Mouse (Mus musculus): ENCODE measurements at regions not wholly inside any gene's neighbourhood (a gene's known extent, or its start where the extent isn't known, plus 50 kb on each side); places are given as distances from the start of the nearest gene placed in this dataset.
"Not testable (repeated sequence)": the region's sequence is repeated elsewhere in the genome, so short reads cannot be mapped to it uniquely, and the experiment has no call there.

GRCm38 (mm10) chr17:84844950-84845349 is 54.4 kb upstream of the Lrpprc start:
- intact Hi-C loops (cut with DNase I), result no loop called here
- no peak overlapping the region for H3K4me3 ChIP-seq
- no peak for TF ChIP-seq CTCF (IDR thresholded peaks at IDR 0.05)
- H3K27ac ChIP-seq, result no peak overlapping the region
- DNase-seq (ENCODE audit: extremely low spot score in 1 of 2, low spot score in 2 of 2), result no peak

DNA sequence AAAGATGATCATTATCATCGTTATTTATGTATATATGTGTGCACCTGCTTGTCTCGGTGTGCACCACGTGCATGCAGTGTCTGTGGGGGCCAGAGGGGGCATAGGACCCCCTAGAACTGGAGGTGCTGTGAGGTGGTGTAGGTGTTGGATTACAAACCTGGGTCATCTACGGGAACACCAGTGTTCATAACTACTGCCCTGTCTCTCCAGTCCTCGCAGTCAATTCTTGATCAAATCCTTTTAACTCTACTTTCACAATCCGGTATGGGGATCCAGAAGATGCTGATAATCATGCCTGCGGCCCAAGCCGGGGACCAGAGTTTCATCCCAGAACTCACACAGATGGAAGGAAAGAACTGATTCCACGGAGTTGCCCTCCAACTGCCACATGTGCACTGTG is 55.6 kb upstream of the Lrpprc start:
- H3K4me3 ChIP-seq, result no peak overlapping the region
- DNase-seq (ENCODE audit: extremely low spot score in 1 of 2, low spot score in 2 of 2), result no peak
- TF ChIP-seq CTCF (IDR thresholded peaks at IDR 0.05), result no peak
- no peak overlapping the region for H3K27ac ChIP-seq
- intact Hi-C loops (cut with DNase I), result no loop called here

DNA sequence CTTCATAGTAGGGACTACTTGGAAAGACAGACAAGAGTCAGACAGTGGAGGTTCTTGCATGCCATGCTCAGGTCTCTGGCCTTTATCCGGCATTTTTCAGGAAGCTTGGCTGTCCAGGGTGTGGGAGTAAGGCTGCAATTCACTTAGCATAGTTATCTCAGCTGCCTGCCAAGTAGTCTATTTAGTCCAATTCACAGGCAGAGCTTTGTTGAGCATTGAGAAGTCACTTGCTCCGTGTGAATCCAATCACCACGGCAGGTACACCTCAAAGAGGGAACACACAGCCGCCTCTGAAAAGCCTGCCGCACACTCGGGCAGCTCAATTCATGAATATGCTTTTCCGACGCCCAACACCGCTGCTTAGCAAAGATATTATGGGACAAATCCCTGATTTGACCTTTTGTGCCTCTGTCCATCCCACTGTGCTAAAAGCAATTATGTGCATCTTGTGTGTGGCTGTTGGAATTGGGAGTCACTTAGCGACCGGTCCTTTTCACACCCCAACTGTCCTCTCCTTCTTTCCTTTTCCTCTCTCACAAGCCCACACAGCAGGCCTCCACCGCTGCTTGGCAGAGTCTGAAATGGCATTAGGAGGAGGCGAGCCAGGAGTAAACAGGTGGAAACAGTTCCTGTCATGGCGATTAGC is 57.9 kb upstream of the Lrpprc start:
- Histone ChIP-seq H3K27ac (no peak overlapping the region), H3K4me3 (no peak overlapping the region)
- intact Hi-C loops (cut with DNase I), result no loop called here
- DNase-seq (ENCODE audit: extremely low spot score in 1 of 2, low spot score in 2 of 2), result no peak
- no peak for TF ChIP-seq CTCF (IDR thresholded peaks at IDR 0.05)

DNA sequence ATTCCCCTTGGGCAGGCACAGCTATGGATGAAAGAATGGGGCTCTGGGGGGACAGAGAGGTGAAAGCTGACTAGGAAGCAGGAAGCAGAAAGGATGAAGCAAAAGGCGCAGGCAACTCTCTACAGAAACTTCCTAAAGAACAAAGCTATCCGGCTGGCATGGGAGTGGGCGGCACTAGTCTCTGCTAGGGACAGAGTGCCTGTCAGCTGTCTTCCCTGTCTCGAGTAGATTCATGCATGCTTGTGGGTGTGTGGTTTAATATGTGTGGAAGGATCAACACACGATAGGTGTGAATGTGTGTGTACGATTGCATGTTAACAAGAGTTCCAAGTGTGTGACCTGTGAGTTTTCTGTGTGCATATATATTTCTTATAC is 58.4 kb upstream of the Lrpprc start:
- DNase-seq (ENCODE audit: extremely low spot score in 1 of 2, low spot score in 2 of 2), result no peak
- intact Hi-C loops (cut with DNase I), result no loop called here
- H3K27ac ChIP-seq, result no peak overlapping the region
- no peak for TF ChIP-seq CTCF (IDR thresholded peaks at IDR 0.05)
- H3K4me3 ChIP-seq, result no peak overlapping the region

DNA sequence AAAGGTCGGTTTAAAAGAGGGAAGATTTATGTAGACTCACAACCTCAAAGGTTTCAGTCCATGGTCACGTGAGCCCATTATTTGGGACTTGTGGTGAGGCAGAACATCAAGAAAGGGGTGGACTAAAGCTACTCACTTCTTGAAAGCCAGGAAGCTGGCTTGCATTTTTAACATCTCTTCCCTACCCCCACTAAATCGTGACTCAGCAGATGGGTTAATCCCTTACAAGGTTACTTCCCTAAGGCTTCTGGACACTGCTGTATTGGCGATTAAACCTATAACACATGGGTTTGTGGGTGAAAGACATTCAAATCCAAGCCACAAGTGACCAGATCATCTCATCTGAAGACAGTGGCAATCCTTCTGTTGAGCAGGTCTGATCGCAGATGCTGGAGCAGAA is 59.9 kb upstream of the Lrpprc start:
- H3K4me3 ChIP-seq, result no peak overlapping the region
- intact Hi-C loops (cut with DNase I), result no loop called here
- no peak for TF ChIP-seq CTCF (IDR thresholded peaks at IDR 0.05)
- no peak for DNase-seq (ENCODE audit: extremely low spot score in 1 of 2, low spot score in 2 of 2)
- no peak overlapping the region for H3K27ac ChIP-seq

- Histone ChIP-seq H3K27ac (no peak overlapping the region), H3K4me3 (no peak overlapping the region)
- intact Hi-C loops (cut with DNase I), result no loop called here
- no peak for DNase-seq (ENCODE audit: extremely low spot score in 1 of 2, low spot score in 2 of 2)
- TF ChIP-seq CTCF (IDR thresholded peaks at IDR 0.05), result no peak
Measured at GRCm38 (mm10) chr17:84850893-84851292, 60.3 kb upstream of the Lrpprc start.

- intact Hi-C loops (cut with DNase I), result no loop called here
- no peak overlapping the region for H3K4me3 ChIP-seq
- no peak for TF ChIP-seq CTCF (IDR thresholded peaks at IDR 0.05)
- DNase-seq (ENCODE audit: extremely low spot score in 1 of 2, low spot score in 2 of 2), result no peak
- H3K27ac ChIP-seq, result no peak overlapping the region
Measured at GRCm38 (mm10) chr17:84856971-84857370, 66.4 kb upstream of the Lrpprc start.

DNA sequence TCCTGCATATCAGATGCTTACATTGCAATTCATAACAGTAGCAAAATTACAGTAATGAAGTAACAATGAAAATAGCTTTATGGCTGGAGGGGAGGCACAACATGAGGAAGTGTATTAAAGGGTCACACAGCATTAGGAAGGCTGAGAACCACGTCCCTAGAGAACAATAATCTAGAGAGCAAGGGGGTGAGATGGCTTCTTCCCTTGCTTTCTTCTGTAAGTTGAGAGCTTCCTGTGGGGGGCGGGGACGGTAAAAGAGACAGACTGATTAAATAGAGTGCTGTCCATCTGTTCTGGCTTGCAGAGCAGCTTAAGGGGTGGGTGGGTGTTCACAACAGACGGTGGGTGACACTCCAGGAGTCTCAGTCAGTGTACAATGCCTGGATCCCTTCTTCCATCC is 68.2 kb upstream of the Lrpprc start:
- H3K27ac ChIP-seq, result no peak overlapping the region
- intact Hi-C loops (cut with DNase I), result no loop called here
- no peak for DNase-seq (ENCODE audit: extremely low spot score in 1 of 2, low spot score in 2 of 2)
- TF ChIP-seq CTCF (IDR thresholded peaks at IDR 0.05), result no peak
- H3K4me3 ChIP-seq, result no peak overlapping the region

DNA sequence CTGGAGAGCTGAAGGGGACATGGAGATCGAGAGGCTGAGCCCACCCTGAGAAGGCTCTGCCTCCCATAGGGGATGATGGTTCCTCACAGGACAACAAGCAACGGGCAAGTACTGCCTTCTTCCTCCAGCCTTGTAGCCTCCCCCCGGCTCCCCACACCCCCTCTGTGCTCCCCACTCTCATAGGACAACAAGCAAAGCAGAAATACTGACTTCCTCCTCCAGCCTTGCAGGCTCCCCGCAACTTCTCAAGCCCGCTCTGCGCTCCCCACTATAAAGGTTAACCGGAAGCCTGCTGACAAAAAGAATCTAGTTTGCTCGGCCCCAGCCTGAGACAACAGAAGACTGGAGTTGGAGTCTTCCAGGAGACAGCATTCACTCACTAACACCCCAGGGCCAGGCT is 69.3 kb upstream of the Lrpprc start:
- intact Hi-C loops (cut with DNase I), result no loop called here
- Histone ChIP-seq H3K27ac (no peak overlapping the region), H3K4me3 (no peak overlapping the region)
- no peak for DNase-seq (ENCODE audit: extremely low spot score in 1 of 2, low spot score in 2 of 2)
- no peak for TF ChIP-seq CTCF (IDR thresholded peaks at IDR 0.05)

DNA sequence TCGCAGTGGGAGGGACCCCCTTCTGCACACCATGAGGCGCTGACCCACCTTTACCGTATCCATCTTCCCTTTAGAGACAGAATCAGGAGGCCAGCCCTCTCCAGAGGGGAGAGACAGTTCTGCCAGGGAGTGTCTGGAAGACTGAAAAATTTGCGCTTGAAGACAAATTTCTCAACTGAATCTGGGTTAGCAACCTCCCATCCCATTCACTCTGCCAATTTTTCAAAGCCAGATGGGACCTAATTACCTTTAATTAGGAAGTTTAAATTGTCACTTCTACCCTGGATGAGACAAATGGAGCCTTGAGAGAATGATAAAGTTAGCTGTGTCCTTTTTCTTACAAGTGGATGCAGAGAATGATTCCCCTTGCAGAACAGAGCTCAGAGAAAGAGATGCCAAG is 70.2 kb upstream of the Lrpprc start:
- H3K27ac ChIP-seq, result no peak overlapping the region
- DNase-seq (ENCODE audit: extremely low spot score in 1 of 2, low spot score in 2 of 2), result no peak
- intact Hi-C loops (cut with DNase I), result no loop called here
- no peak for TF ChIP-seq CTCF (IDR thresholded peaks at IDR 0.05)
- no peak overlapping the region for H3K4me3 ChIP-seq

DNA sequence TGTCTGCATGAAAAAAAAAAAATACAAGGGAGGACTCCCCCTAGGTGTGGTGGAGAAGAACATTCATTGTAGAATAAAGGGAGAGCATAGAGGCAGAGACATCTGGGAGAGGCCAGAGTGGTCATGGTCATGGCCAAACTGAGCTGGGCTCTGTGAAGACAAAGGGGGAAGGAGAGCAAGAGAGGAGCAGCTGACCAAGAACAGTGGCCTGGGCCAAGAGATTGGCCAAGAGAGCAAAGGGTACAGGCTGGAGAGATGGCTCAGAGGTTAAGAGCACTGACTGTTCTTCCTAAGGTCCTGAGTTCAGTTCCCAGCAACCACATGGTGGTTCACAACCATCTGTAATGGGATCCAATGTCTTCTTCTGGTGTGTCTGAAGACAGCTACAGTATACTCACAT is 73.6 kb upstream of the Lrpprc start:
- intact Hi-C loops (cut with DNase I); H3K4me3 ChIP-seq; DNase-seq (ENCODE audit: extremely low spot score in 1 of 2, low spot score in 2 of 2); H3K27ac ChIP-seq: not testable (repeated sequence)

DNA sequence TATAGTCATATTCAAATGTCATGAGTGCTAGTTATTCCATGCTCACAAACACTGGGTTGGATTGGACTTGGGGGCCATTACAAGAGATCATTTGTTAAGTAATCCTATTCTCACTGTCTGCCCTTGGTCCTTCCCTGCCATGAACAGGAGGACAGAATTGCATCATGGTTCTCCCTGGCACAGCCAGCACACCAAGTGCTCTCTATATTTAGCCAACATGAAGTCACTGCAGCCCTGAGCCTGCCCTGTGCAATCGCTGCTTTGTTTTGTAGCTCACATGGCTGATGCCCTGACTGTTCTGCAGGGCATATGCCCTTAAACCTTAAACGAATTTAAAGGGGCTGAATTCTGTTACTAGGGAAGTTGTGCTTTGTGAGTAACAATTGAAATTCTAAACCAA is 74.6 kb upstream of the Lrpprc start:
- intact Hi-C loops (cut with DNase I), result no loop called here
- Histone ChIP-seq H3K4me3 (no peak overlapping the region), H3K27ac (peak overlapping the region; percentile 61)
- TF ChIP-seq CTCF (IDR thresholded peaks at IDR 0.05), result no peak
- DNase-seq (ENCODE audit: extremely low spot score in 1 of 2, low spot score in 2 of 2), result no peak

GRCm38 (mm10) chr17:84865566-84865965 is 75.0 kb upstream of the Lrpprc start:
- no peak for TF ChIP-seq CTCF (IDR thresholded peaks at IDR 0.05)
- Histone ChIP-seq H3K27ac (peak overlapping the region; percentile 61), H3K4me3 (no peak overlapping the region)
- DNase-seq (ENCODE audit: extremely low spot score in 1 of 2, low spot score in 2 of 2), result no peak
- intact Hi-C loops (cut with DNase I), result no loop called here
